Mouse (Mus musculus) stomach, embryonic 15.5 days (tissue): Measurements from ENCODE around the gene Cct3. TPM values are rescaled to one million over a fixed set of nuclear protein-coding genes. Genes with fewer than 3 reads are reported as not detected.
"Not testable (repeated sequence)": the region's sequence is repeated elsewhere in the genome, so short reads cannot be mapped to it uniquely, and the experiment has no call there.

Experiments used
- ATAC-seq: fragments of 200-750 bp; cut with Nextera tagmentation; 2 replicates; pipeline ENCODE4 v1.8.0; 2017; ENCODE audit warnings: low read depth, moderate number of reproducible peaks, moderate TSS enrichment; ENCODE audit not compliant: insufficient read depth, low FRiP score
- H3K27ac ChIP-seq: fragments of 300-500 bp; sonication (generic); 2 replicates; pipeline ENCODE4 v1.5.1; 2015; ENCODE audit warnings: mild to moderate bottlenecking, inconsistent platforms
- H3K27me3 ChIP-seq: fragments of 300-500 bp; sonication (generic); replicated peaks from 2 replicates; pipeline ENCODE4 v1.6.1; 2015; ENCODE audit warnings: inconsistent platforms
- H3K36me3 ChIP-seq: fragments of 300-500 bp; sonication (generic); 2 replicates; pipeline ENCODE4 v1.6.1; 2015; ENCODE audit warnings: inconsistent platforms
- H3K4me1 ChIP-seq: fragments of 300-500 bp; sonication (generic); 2 replicates; pipeline ENCODE4 v1.6.1; 2015; ENCODE audit warnings: inconsistent platforms
- H3K4me2 ChIP-seq: fragments of 300-500 bp; sonication (generic); 2 replicates; pipeline ENCODE4 v1.6.1; 2015; ENCODE audit warnings: mild to moderate bottlenecking, inconsistent platforms
- H3K4me3 ChIP-seq: fragments of 300-500 bp; sonication (generic); replicated peaks from 2 replicates; pipeline ENCODE4 v1.5.1; 2015; ENCODE audit warnings: inconsistent platforms
- H3K9ac ChIP-seq: fragments of 300-500 bp; sonication (generic); 2 replicates; pipeline ENCODE4 v1.6.1; 2015; ENCODE audit warnings: inconsistent platforms
- H3K9me3 ChIP-seq: fragments of 300-500 bp; sonication (generic); 2 replicates; pipeline ENCODE4 v1.6.1; 2016; ENCODE audit warnings: inconsistent platforms
- WGBS: fragments of 180-500 bp; shearing (Covaris S2); methylation state at CpG from one replicate; pipeline ENCODE4 v1.1.7; 2015; 5-methylcytosine and 5-hydroxymethylcytosine counted together
- polyA plus RNA-seq: library from polyadenylated mRNA; unstranded; fragments of >200 nt; fragmentation: Nextera tagmentation; extraction: Ambion mirVana; gene quantifications from 2 replicates; pipeline ENCODE4 v1.2.1, GENCODE M21; 2015

Gene Cct3
- polyA plus RNA-seq, 1 experiment from 2014 or later, result 451 TPM

DNA sequence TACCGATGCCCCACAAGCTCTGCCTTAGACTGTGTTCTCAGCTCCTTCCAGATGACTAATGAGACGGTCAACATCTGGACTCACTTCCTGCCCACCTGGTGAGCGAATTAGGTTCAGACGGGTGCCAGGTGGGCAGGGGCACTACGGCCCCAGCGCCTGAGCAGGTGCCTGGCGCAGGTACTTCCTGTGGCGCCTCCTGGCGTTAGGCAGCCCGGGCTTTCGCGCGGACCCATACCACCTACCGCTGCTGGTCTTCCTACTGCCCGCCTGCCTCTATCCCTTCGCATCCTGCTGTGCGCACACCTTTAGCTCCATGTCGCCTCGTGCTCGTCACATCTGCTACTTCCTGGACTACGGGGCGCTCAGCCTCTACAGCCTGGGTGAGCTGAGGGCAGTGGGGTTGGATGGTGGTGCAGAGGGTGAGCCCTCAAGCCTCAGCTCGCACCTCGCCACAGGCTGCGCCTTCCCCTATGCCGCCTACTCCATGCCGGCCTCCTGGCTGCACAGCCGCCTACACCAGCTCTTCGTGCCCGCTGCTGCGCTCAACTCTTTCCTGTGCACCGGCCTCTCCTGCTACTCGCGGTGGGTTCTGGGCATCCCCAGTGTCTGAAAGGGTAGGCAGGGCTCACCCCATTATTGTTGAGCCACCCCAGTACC is 68.9 kb downstream of the Cct3 start:
- H3K9ac ChIP-seq, result no peak overlapping the region
- no peak for ATAC-seq
- peaks cover 2% of the 10 kb centered on the region; the same call in 1 of the 2 replicates for H3K36me3 ChIP-seq
- no peaks in the 10 kb centered on the region for H3K9me3 ChIP-seq
- peaks cover 12% of the 10 kb centered on the region; the same call in 1 of the 2 replicates for H3K4me1 ChIP-seq
- H3K4me2 ChIP-seq, result no peak overlapping the region
- H3K27ac ChIP-seq, result no peak overlapping the region
- peaks cover 12% of the 10 kb centered on the region for H3K27me3 ChIP-seq
- WGBS, result 38% methylated on average over 34 of the region's 34 CpGs
- no peak overlapping the region for H3K4me3 ChIP-seq

GRCm38 (mm10) chr3:88366830-88367428 is 70.0 kb downstream of the Cct3 start:
- peak; percentile 69 for ATAC-seq
- H3K27ac ChIP-seq, H3K36me3 ChIP-seq, H3K9me3 ChIP-seq, H3K9ac ChIP-seq: not testable (repeated sequence)
- peaks cover 12% of the 10 kb centered on the region for H3K27me3 ChIP-seq
- H3K4me1 ChIP-seq, result peaks cover 12% of the 10 kb centered on the region; the same call in 1 of the 2 replicates
- H3K4me3 ChIP-seq, result peak overlapping the region; percentile 20
- 5% methylated on average over 21 of the region's 22 CpGs for WGBS
- H3K4me2 ChIP-seq, result peak overlapping the region; percentile 49

DNA sequence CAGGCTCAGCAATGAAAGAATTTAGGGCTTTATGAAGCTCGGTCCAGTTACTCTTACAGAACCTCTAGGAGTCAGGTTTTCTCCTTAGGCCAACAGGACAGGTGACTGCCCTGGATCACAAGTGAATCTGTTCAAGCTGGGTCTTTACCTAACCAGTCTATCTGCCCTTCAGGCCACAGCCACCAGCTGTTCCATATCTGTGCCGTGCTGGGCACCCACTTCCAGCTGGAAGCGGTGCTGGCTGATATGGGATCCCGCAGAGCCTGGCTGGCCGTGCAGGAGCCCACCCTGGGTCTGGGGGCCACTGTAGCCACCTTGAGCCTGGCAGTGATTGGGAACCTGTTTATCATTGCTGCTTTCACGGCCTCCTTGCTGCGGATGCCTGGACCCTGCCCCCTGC is 70.6 kb downstream of the Cct3 start:
- 41% methylated on average over 4 of the region's 7 CpGs for WGBS
- H3K27me3 ChIP-seq, result peaks cover 12% of the 10 kb centered on the region
- ATAC-seq, H3K9me3 ChIP-seq, H3K36me3 ChIP-seq, H3K9ac ChIP-seq, H3K4me3 ChIP-seq, H3K27ac ChIP-seq, H3K4me2 ChIP-seq: not testable (repeated sequence)
- H3K4me1 ChIP-seq, result peaks cover 12% of the 10 kb centered on the region; the same call in 1 of the 2 replicates

DNA sequence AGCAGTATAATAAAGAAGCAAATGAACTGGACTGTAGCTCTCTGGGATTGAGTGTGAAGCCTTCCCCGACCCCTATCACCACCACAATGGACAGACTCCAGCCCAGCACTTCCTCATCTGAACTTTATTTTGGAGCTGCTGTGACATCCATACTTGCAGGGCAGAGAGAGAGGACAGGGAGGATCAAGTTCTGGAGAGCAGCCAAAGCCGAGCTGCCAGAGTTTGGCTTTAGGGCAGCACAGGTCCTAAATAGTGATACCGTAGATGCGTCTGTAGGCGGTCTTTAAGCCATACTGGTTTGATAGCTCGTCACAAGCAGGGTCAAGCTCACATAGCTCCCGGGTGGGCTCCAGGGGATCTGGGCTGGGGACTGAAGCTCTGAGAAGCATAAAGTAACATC is 71.6 kb downstream of the Cct3 start:
- Histone ChIP-seq H3K27me3 (peaks cover 12% of the 10 kb centered on the region), H3K4me1 (peaks cover 12% of the 10 kb centered on the region; the same call in 1 of the 2 replicates)
- not testable (repeated sequence) for H3K9ac ChIP-seq, H3K36me3 ChIP-seq, H3K4me3 ChIP-seq, H3K4me2 ChIP-seq, H3K27ac ChIP-seq, H3K9me3 ChIP-seq, ATAC-seq
- 82% methylated on average over 7 of the region's 7 CpGs for WGBS

Other genes with a start within 250 kb of the Cct3 start
- 156 and 163 TPM in 2 replicates for gene Naxe, start 238.6 kb upstream of the Cct3 start, polyA plus RNA-seq
- not detected in 2 replicates for gene Ttc24, start 218.8 kb upstream of the Cct3 start, polyA plus RNA-seq
- gene Iqgap3, start 215.1 kb upstream of the Cct3 start, polyA plus RNA-seq, result 16.0 and 18.7 TPM in 2 replicates
- 17.7 and 19.9 TPM in 2 replicates for gene Mef2d, start 154.7 kb upstream of the Cct3 start, polyA plus RNA-seq
- 4.2 and 8.2 TPM in 2 replicates for gene Rhbg, start 42.4 kb upstream of the Cct3 start, polyA plus RNA-seq
- gene Gm38392, start 9.9 kb upstream of the Cct3 start, polyA plus RNA-seq, result 0.35 and 1.4 TPM in 2 replicates
- gene Tsacc, start 117 bp upstream of the Cct3 start, polyA plus RNA-seq, result 13.4 and 14.0 TPM in 2 replicates
- gene Glmp, start 27.9 kb downstream of the Cct3 start, polyA plus RNA-seq, result 182 and 197 TPM in 2 replicates
- gene Tmem79, start 39.0 kb downstream of the Cct3 start, polyA plus RNA-seq, result 21.6 and 30.6 TPM in 2 replicates
- gene Smg5, start 39.1 kb downstream of the Cct3 start, polyA plus RNA-seq, result 48.5 and 51.1 TPM in 2 replicates
- 9.9 and 13.3 TPM in 2 replicates for gene Paqr6, start 67.5 kb downstream of the Cct3 start, polyA plus RNA-seq
- gene Bglap3, start 75.6 kb downstream of the Cct3 start, polyA plus RNA-seq, result 1.8 and 4.1 TPM in 2 replicates
- gene Bglap2, start 81.6 kb downstream of the Cct3 start, polyA plus RNA-seq, result 0.35 and 1.6 TPM in 2 replicates
- gene Bglap, start 87.3 kb downstream of the Cct3 start, polyA plus RNA-seq, result 0.58 TPM in 1 of 2 replicates, not detected in the other
- 115 and 118 TPM in 2 replicates for gene Pmf1, start 113.2 kb downstream of the Cct3 start, polyA plus RNA-seq
- gene Slc25a44, start 128.0 kb downstream of the Cct3 start, polyA plus RNA-seq, result 15.7 and 16.0 TPM in 2 replicates
- gene Sema4a, start 164.1 kb downstream of the Cct3 start, polyA plus RNA-seq, result 22.3 and 25.1 TPM in 2 replicates
- 179 and 214 TPM in 2 replicates for gene Lmna, start 212.8 kb downstream of the Cct3 start, polyA plus RNA-seq
- 11.9 and 12.1 TPM in 2 replicates for gene Mex3a, start 235.3 kb downstream of the Cct3 start, polyA plus RNA-seq